Mouse (Mus musculus): ENCODE data around the gene Gdpd5. TPM values are rescaled to one million over a fixed set of nuclear protein-coding genes. Genes with fewer than 3 reads are reported as not detected.

Gene Gdpd5
- polyA plus RNA-seq, 1 experiment: 33.8 TPM

DNA sequence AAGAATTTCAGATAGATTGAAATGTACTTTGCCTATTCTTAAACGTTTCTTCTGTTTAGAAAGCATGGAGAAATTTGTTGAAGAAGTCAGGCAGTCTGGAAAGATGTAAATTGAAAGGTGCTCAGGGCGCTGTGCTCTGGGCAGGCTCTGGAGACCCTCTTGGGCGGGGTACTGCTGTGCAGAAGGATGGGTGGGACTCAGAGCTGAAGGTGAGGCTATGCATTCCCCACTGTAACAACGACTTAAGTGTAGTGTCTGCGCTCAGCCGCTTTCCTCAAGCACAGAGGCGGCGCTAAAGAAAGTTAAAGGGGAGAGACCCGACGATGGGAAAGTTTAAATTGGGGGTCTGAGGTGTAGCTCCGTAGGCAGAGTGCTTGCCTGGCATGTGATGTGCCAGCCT lies 49.0 kb downstream of the Gdpd5 start:
- TF ChIP-seq CTCF (IDR thresholded peaks at IDR 0.05; ENCODE audit: extremely low read depth, insufficient read depth, low read length) (no peak), POLR2A (IDR thresholded peaks at IDR 0.05; ENCODE audit: extremely low read depth, insufficient read depth, low read length) (no peak)
- H3K27ac ChIP-seq (ENCODE audit: insufficient read depth, low read length): no peak overlapping the region
- no peak overlapping the region for H3K4me3 ChIP-seq (ENCODE audit: insufficient read depth, low read length)
- no peaks in the 10 kb centered on the region for H3K4me1 ChIP-seq (ENCODE audit: control insufficient read depth, insufficient read depth, low read length)

DNA sequence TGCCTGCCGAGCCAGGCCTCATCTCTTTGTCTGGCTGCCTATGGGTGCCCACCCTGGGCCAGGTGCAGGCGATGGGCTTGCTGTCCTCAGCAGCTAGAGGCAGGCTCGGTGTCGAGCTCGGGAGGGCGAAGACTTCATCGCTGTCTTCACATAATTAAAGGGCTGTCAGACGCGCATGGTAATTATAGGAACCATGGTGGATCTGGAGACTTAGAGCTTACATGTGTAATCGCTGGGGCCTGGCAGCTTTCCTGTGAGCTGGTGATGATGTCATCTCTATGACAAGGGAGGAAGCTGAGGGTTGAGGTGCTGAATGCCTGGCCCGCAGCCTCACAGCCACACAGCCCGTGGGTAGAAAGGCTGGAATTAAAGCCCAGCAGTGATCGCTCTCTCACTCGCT lies 51.0 kb downstream of the Gdpd5 start:
- TF ChIP-seq POLR2A (IDR thresholded peaks at IDR 0.05; ENCODE audit: extremely low read depth, insufficient read depth, low read length): no peak
- TF ChIP-seq CTCF (IDR thresholded peaks at IDR 0.05; ENCODE audit: extremely low read depth, insufficient read depth, low read length): no peak
- 0 out of 2 replicates have a peak overlapping the region, but pooled peaks have one; percentile 17 for H3K27ac ChIP-seq (ENCODE audit: insufficient read depth, low read length)

DNA sequence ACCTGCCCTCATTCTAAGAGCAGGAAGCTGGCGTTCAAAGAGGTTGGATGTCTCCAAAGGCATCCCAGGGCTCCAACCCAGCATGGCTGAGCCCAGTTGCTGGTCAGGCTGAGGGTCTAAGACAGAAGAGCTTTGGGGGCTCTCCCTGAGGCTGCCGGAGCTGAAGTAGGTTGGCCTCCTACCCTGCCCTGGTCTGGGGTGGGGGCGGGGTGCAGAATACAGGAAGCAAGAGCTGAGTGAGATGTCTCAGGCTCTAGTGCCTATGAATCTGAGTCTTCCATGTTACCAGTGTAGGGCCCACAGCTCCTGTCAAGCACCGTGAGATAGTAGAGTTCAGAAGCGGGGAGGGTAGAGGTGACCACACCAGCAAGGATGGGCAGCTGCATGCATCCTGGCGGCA lies 51.6 kb downstream of the Gdpd5 start:
- no peak overlapping the region for H3K27ac ChIP-seq (ENCODE audit: insufficient read depth, low read length)

More for the DNA sequence above, 51.0 kb downstream of the Gdpd5 start:
- Histone ChIP-seq H3K4me3 (ENCODE audit: insufficient read depth, low read length) (no peak overlapping the region), H3K4me1 (ENCODE audit: control insufficient read depth, insufficient read depth, low read length) (no peaks in the 10 kb centered on the region)

DNA sequence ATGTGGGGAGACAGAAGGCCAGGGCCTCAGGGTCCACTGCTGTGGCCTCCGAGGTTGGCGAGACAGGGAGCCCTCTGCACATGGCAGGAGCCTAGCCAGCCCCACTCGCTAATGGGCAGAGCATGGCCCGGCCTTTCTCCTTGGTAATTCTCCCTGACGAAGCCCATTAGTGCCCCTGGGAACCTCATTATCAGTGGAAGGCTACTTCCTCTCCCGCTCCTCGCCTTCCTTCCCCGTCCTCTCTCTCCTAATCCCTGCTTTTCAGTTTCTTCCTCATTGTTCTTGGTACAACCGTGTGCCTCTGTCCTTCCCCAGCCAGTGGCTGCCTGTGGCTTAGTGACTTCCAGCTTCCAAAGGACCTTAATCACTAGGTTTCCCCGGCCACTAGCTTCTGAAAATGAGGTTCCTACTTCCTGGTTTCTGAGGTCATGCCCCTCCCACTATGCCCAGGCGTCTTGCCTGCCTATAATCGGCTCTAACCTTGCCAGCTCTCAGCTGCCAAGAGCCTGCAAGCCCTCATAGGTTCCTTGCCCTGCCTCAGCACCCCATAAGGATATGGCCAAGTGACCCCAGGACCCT lies 53.5 kb downstream of the Gdpd5 start:
- Histone ChIP-seq H3K4me3 (ENCODE audit: insufficient read depth, low read length) (no peak overlapping the region), H3K27ac (ENCODE audit: insufficient read depth, low read length) (no peak overlapping the region), H3K4me1 (ENCODE audit: control insufficient read depth, insufficient read depth, low read length) (no peaks in the 10 kb centered on the region)
- TF ChIP-seq POLR2A (IDR thresholded peaks at IDR 0.05; ENCODE audit: extremely low read depth, insufficient read depth, low read length): no peak
- TF ChIP-seq CTCF (IDR thresholded peaks at IDR 0.05; ENCODE audit: extremely low read depth, insufficient read depth, low read length): no peak

More for the DNA sequence above, 51.6 kb downstream of the Gdpd5 start:
- H3K4me3 ChIP-seq (ENCODE audit: insufficient read depth, low read length): no peak overlapping the region
- TF ChIP-seq CTCF (IDR thresholded peaks at IDR 0.05; ENCODE audit: extremely low read depth, insufficient read depth, low read length): no peak
- TF ChIP-seq POLR2A (IDR thresholded peaks at IDR 0.05; ENCODE audit: extremely low read depth, insufficient read depth, low read length): no peak
- H3K4me1 ChIP-seq (ENCODE audit: control insufficient read depth, insufficient read depth, low read length): no peaks in the 10 kb centered on the region

DNA sequence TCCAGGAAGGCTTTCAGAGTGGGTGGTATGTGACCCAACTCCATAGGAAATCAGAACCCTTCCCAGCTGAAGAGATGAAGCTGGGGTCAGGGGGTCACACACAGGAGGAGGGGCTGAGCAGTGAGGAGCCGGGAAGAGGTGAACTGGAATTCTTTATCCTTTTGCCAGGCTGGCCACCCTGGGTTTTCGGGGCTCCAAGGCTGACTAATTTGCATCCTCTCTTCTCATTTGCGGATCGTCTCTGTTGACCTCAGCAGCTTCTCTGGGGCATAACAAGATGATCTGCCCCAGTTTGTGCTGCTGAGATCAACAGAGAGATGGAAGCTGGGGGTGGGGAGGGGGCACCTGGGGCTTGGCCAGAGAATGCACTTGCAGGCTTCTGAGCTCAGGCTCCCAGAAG lies 55.3 kb downstream of the Gdpd5 start:
- no peaks in the 10 kb centered on the region for H3K4me1 ChIP-seq (ENCODE audit: control insufficient read depth, insufficient read depth, low read length)
- H3K4me3 ChIP-seq (ENCODE audit: insufficient read depth, low read length): no peak overlapping the region
- no peak for TF ChIP-seq POLR2A (IDR thresholded peaks at IDR 0.05; ENCODE audit: extremely low read depth, insufficient read depth, low read length)
- TF ChIP-seq CTCF (IDR thresholded peaks at IDR 0.05; ENCODE audit: extremely low read depth, insufficient read depth, low read length): no peak
- H3K27ac ChIP-seq (ENCODE audit: insufficient read depth, low read length): no peak overlapping the region

DNA sequence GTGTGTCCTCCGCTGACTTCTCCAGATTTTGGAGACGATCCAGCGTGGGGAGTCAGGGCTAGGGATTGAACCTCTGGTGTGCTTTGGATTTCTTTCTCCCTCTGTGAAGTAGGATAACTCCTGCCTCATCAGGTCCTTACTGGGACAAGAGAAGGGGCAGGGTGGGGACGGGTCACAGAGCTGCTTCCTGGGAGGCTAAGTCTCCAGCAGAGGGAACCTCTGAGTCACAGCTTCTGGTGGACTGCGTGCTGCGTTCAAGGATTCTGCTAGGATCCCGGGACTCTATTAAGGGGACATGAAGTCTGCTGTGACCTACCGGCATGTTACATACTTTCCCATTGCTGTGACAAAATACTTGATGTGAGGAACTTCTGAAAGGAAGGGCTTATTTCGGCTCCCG lies 57.7 kb downstream of the Gdpd5 start:
- Histone ChIP-seq H3K4me3 (ENCODE audit: insufficient read depth, low read length) (no peak overlapping the region), H3K27ac (ENCODE audit: insufficient read depth, low read length) (no peak overlapping the region), H3K4me1 (ENCODE audit: control insufficient read depth, insufficient read depth, low read length) (no peaks in the 10 kb centered on the region)
- TF ChIP-seq POLR2A (IDR thresholded peaks at IDR 0.05; ENCODE audit: extremely low read depth, insufficient read depth, low read length): no peak
- TF ChIP-seq CTCF (IDR thresholded peaks at IDR 0.05; ENCODE audit: extremely low read depth, insufficient read depth, low read length): 0 out of 2 replicates have a peak, but pooled peaks have one; percentile 6

DNA sequence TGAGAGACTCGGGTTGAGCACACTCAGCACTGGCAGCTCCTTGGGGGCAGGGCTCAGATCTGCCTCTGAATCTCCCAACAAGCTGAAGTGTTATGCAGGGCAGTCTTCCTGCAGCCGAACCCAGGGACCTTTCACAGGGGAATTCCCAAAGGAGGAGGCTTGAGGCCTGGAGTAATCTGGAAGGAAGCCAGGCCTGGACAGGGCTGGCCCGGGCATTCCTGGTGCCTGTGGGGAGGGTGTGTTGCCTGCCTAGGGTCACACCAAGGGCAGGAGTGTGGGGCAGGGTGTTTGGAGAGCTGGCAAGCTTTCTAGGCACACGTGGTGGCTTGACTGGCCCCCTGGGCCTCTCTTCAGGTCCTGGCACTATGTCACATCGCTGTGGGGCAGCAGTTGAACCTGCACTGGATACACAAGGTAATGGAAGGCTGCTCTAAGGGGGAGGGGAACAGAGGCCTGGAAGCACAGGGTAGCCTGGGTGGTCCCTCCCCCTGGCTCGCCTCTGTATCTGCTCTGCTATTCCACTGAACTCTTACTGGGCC lies 60.4 kb downstream of the Gdpd5 start:
- no peak overlapping the region for H3K4me3 ChIP-seq (ENCODE audit: insufficient read depth, low read length)
- H3K4me1 ChIP-seq (ENCODE audit: control insufficient read depth, insufficient read depth, low read length): no peaks in the 10 kb centered on the region
- no peak overlapping the region for H3K27ac ChIP-seq (ENCODE audit: insufficient read depth, low read length)
- TF ChIP-seq CTCF (IDR thresholded peaks at IDR 0.05; ENCODE audit: extremely low read depth, insufficient read depth, low read length): no peak
- no peak for TF ChIP-seq POLR2A (IDR thresholded peaks at IDR 0.05; ENCODE audit: extremely low read depth, insufficient read depth, low read length)

DNA sequence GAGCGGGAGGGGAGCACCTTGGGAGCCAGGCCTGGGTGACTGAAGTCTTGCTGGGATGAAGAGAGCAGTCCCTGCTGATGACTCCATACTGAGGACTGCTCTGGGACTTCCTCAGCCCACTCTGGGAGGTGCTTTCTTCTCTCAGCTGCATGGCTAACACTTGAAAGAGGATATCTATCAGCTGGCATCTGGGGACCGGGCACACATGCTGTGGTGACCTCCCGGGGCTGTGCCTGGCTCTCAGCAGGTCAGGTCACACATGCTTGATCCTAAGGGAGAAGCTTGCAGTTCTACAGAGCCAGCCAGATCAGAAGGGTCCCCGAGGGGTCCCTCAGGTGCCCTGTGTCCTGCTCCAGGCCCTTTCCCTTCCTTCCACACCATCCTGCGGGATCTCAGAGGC lies 62.0 kb downstream of the Gdpd5 start:
- no peak overlapping the region for H3K27ac ChIP-seq (ENCODE audit: insufficient read depth, low read length)
- H3K4me3 ChIP-seq (ENCODE audit: insufficient read depth, low read length): no peak overlapping the region
- H3K4me1 ChIP-seq (ENCODE audit: control insufficient read depth, insufficient read depth, low read length): no peaks in the 10 kb centered on the region
- no peak for TF ChIP-seq POLR2A (IDR thresholded peaks at IDR 0.05; ENCODE audit: extremely low read depth, insufficient read depth, low read length)
- TF ChIP-seq CTCF (IDR thresholded peaks at IDR 0.05; ENCODE audit: extremely low read depth, insufficient read depth, low read length): no peak

DNA sequence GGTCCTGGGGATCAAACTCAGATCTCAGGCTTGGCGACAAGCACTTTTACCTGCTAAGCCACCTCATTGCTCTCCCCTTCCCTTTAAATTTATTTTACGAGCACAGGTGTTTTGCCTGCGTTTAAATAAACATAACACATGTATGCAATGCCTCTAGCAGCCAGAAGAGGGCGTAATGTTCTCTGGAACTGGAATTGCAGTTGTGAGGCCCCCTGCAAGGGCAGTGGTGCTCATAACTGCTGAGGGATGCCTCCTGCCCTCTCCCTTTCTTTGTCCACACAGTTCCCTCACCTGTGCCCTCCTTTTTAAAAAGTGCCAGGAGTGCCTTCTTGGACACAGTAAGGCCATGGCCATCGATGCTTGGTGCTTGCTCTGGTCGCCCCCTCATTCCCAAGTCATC lies 62.8 kb downstream of the Gdpd5 start:
- no peak overlapping the region for H3K27ac ChIP-seq (ENCODE audit: insufficient read depth, low read length)
- H3K4me1 ChIP-seq (ENCODE audit: control insufficient read depth, insufficient read depth, low read length): no peaks in the 10 kb centered on the region
- TF ChIP-seq POLR2A (IDR thresholded peaks at IDR 0.05; ENCODE audit: extremely low read depth, insufficient read depth, low read length): no peak
- peak; percentile 43; the same call in 1 of the 2 replicates for TF ChIP-seq CTCF (IDR thresholded peaks at IDR 0.05; ENCODE audit: extremely low read depth, insufficient read depth, low read length)
- no peak overlapping the region for H3K4me3 ChIP-seq (ENCODE audit: insufficient read depth, low read length)

DNA sequence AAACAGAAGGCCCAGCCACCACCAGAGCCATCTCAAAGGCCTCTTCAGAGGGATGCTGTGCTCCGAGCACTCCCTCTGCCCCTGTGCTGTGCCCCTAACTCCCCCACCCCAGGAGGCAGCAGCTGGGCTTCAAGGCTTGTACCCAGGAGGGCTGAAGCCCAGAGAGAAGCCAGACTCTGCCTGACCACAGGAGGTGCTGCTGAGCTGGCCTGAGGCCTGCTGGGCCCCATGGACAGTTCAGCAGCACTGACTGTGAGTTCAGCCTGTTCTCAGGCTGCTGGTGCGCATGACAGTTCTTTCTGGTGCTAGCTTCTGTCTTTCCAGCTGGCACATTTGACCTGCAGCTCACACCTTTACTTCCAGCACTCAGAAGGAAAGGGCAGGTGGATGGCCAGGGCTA lies 64.6 kb downstream of the Gdpd5 start:
- peaks cover 1% of the 10 kb centered on the region; the same call in 1 of the 2 replicates for H3K4me1 ChIP-seq (ENCODE audit: control insufficient read depth, insufficient read depth, low read length)

More for the DNA sequence above, 64.6 kb downstream of the Gdpd5 start:
- 0 out of 2 replicates have a peak, but pooled peaks have one; percentile 10 for TF ChIP-seq CTCF (IDR thresholded peaks at IDR 0.05; ENCODE audit: extremely low read depth, insufficient read depth, low read length)
- TF ChIP-seq POLR2A (IDR thresholded peaks at IDR 0.05; ENCODE audit: extremely low read depth, insufficient read depth, low read length): no peak
- Histone ChIP-seq H3K27ac (ENCODE audit: insufficient read depth, low read length) (no peak overlapping the region), H3K4me3 (ENCODE audit: insufficient read depth, low read length) (no peak overlapping the region)

Data from cortical plate, adult 2 months (tissue).